Mouse (Mus musculus): ENCODE data around the gene Serpini1. TPM values are rescaled to one million over a fixed set of nuclear protein-coding genes. Genes with fewer than 3 reads are reported as not detected.

Serpini1 gene
- polyA plus RNA-seq (2012; rRNA removed), result 0.12 and 0.16 TPM in 2 replicates

GRCm38 (mm10) chr3:75557292-75557691, at the start of gene Serpini1:
Gene Serpini1, plus strand, starts transcription at chr3:75557547.

GRCm38 (mm10) chr3:75556695-75557291, 554 bp upstream of the Serpini1 start, which contains the start of gene Pdcd10:
Gene Pdcd10, minus strand, starts transcription at chr3:75556856.

Other genes with a start within 250 kb of the Serpini1 start
- gene Wdr49, start 75.4 kb upstream of the Serpini1 start, polyA plus RNA-seq (2012; rRNA removed), result not detected in 2 replicates
- 22.6 and 25.3 TPM in 2 replicates for gene Pdcd10, start 691 bp upstream of the Serpini1 start, polyA plus RNA-seq (2012; rRNA removed)
- not detected in 2 replicates for gene Gm29133, start 190.7 kb downstream of the Serpini1 start, polyA plus RNA-seq (2012; rRNA removed)

Measured in liver, embryonic 14 days (tissue).